8 mouse cellular contexts compared by ENCODE assay signal in the genomic region with DNA sequence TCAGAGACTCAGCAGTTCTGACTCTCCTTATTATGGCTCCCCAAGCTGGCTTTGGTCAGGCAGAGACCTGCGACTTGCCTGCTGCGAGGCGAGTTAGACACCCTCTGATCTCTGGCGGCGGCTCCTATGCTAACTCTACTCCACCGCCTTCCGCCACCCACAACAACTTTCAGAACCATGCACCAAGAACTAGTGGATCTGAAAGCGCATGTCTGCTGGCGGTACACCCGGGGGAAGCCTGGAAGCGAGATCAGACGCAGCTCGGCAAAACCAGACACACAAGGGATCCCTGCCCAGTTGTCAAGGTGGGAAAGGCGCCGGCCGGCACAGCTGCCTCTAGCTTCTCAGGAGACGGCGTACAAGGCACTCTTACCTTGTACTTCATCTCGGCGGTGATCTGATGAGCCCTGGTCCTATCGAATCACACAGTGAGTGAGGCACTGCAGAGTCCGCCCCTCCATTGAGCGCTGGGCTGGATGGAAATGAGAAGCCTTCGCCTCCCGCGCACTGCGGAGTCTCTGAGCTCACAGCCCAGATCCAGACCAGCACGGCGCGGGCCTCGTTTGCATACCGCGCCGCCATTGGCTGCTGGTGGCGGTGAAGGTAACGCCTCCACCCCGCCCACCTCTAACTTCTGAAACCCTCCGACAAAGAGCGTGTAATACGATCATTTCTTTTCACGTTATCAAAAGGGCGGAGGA.
DNase-seq lines count a peak whose midpoint lies in the region; ATAC-seq and TF ChIP-seq lines count a peak whose summit lies in the region.

No protein-coding gene starts in this region.

- peak overlapping the region; percentile 67 for H3K4me2 ChIP-seq in embryonic facial prominence, embryonic 12.5 days (replicated peaks)
- peak overlapping the region; percentile 80 for H3K4me2 ChIP-seq in limb, embryonic 11.5 days (ENCODE audit: low read depth, severe bottlenecking)
- peak overlapping the region; percentile 71 for H3K4me2 ChIP-seq in midbrain, embryonic 13.5 days (replicated peaks)

- H3K9ac ChIP-seq in embryonic facial prominence, embryonic 12.5 days = peak overlapping the region; percentile 60
- H3K9ac ChIP-seq in limb, embryonic 11.5 days (ENCODE audit: low read length) = peak overlapping the region; percentile 61
- H3K9ac ChIP-seq in midbrain, embryonic 13.5 days (replicated peaks) = peak overlapping the region; percentile 73

- under 1% methylated on average over 42 of the region's 42 CpGs for WGBS in embryonic facial prominence, embryonic 12.5 days
- under 1% methylated on average over 42 of the region's 42 CpGs for WGBS in limb, embryonic 11.5 days
- under 1% methylated on average over 42 of the region's 42 CpGs for WGBS in midbrain, embryonic 13.5 days
- whole genome bisulfite sequencing in small intestine, adult 2 months = under 1% methylated on average over 42 of the region's 42 CpGs

- peak; percentile 99 for TF ChIP-seq POLR2A in small intestine, adult 2 months (IDR thresholded peaks at IDR 0.05; ENCODE audit: low read depth, low read length)

- DNase-seq in 3T3-L1 (ENCODE audit: low read depth, low spot score) = peak; percentile 94
- DNase-seq in adrenal gland, postnatal 36 days = peak; percentile 96 to 98
- DNase-seq in heart, adult 18-20 months = peak; percentile 96 to 97
- DNase-seq in kidney, adult 18-20 months = peak; percentile 97
- peak; percentile 94 for DNase-seq in limb, embryonic 11.5 days (ENCODE audit: low spot score)

- H3K9me3 ChIP-seq in embryonic facial prominence, embryonic 12.5 days = no peaks in the 10 kb centered on the region
- no peaks in the 10 kb centered on the region for H3K9me3 ChIP-seq in limb, embryonic 11.5 days (ENCODE audit: control insufficient read depth, low read length)
- H3K9me3 ChIP-seq in midbrain, embryonic 13.5 days = no peaks in the 10 kb centered on the region

- no peaks in the 10 kb centered on the region for H3K36me3 ChIP-seq in embryonic facial prominence, embryonic 12.5 days
- no peaks in the 10 kb centered on the region for H3K36me3 ChIP-seq in limb, embryonic 11.5 days (ENCODE audit: control insufficient read depth, insufficient read depth, low read length)
- no peaks in the 10 kb centered on the region for H3K36me3 ChIP-seq in midbrain, embryonic 13.5 days
- H3K36me3 ChIP-seq in small intestine, adult 2 months (ENCODE audit: control insufficient read depth, insufficient read depth, low read length) = no peaks in the 10 kb centered on the region

- no peaks in the 10 kb centered on the region; the same call in 1 of the 2 replicates for H3K27me3 ChIP-seq in embryonic facial prominence, embryonic 12.5 days
- H3K27me3 ChIP-seq in limb, embryonic 11.5 days (ENCODE audit: control insufficient read depth, insufficient read depth, low read length) = no peaks in the 10 kb centered on the region
- no peaks in the 10 kb centered on the region; the same call in 1 of the 2 replicates for H3K27me3 ChIP-seq in midbrain, embryonic 13.5 days
- no peaks in the 10 kb centered on the region for H3K27me3 ChIP-seq in small intestine, adult 2 months (ENCODE audit: control insufficient read depth, insufficient read depth, low read length)

- peak; percentile 99 for ATAC-seq in embryonic facial prominence, embryonic 12.5 days (ENCODE audit: insufficient number of reproducible peaks, insufficient read depth, low FRiP score, low TSS enrichment)
- ATAC-seq in limb, embryonic 11.5 days (ENCODE audit: insufficient number of reproducible peaks, low FRiP score, low TSS enrichment, low read depth) = peak; percentile 97
- ATAC-seq in midbrain, embryonic 13.5 days = peak; percentile 100

- H3K4me1 ChIP-seq in embryonic facial prominence, embryonic 12.5 days = peaks cover 24% of the 10 kb centered on the region
- no peaks in the 10 kb centered on the region for H3K4me1 ChIP-seq in limb, embryonic 11.5 days (ENCODE audit: control insufficient read depth, insufficient read depth, low read length)
- peaks cover 66% of the 10 kb centered on the region for H3K4me1 ChIP-seq in midbrain, embryonic 13.5 days (replicated peaks)
- peaks cover 18% of the 10 kb centered on the region; the same call in 1 of the 2 replicates for H3K4me1 ChIP-seq in small intestine, adult 2 months (ENCODE audit: control insufficient read depth, insufficient read depth, insufficient read length, low read length)

- H3K27ac ChIP-seq in embryonic facial prominence, embryonic 12.5 days = peak overlapping the region; percentile 91
- H3K27ac ChIP-seq in limb, embryonic 11.5 days (replicated peaks; ENCODE audit: low read depth, low read length) = peak overlapping the region; percentile 24; the same call in 1 of the 2 replicates
- peak overlapping the region; percentile 92 for H3K27ac ChIP-seq in midbrain, embryonic 13.5 days
- peak overlapping the region; percentile 84 for H3K27ac ChIP-seq in small intestine, adult 2 months (ENCODE audit: insufficient read depth, low read depth, low read length)

- H3K4me3 ChIP-seq in embryonic facial prominence, embryonic 12.5 days = peak overlapping the region; percentile 60
- peak overlapping the region; percentile 42 for H3K4me3 ChIP-seq in limb, embryonic 11.5 days (ENCODE audit: low read depth, low read length)
- peak overlapping the region; percentile 66 for H3K4me3 ChIP-seq in midbrain, embryonic 13.5 days (replicated peaks)
- peak overlapping the region; percentile 67 for H3K4me3 ChIP-seq in small intestine, adult 2 months (ENCODE audit: low read depth, low read length)

- no peak for TF ChIP-seq CTCF in small intestine, adult 2 months (IDR thresholded peaks at IDR 0.05; ENCODE audit: extremely low read depth, insufficient read length, insufficient replicate concordance, low read depth, low read length)

Comparison
In these comparisons a context has a peak if more than half of its experiments do, and no peak if none do; other contexts are left out.
1. Peak in every context shown above with its lines: DNase-seq, ATAC-seq, H3K4me3 ChIP-seq and H3K27ac ChIP-seq.
2. H3K27ac ChIP-seq: peak in every context shown above with its lines; median percentile 92 in midbrain, embryonic 13.5 days; 91 in embryonic facial prominence, embryonic 12.5 days; 84 in small intestine, adult 2 months; 24 in limb, embryonic 11.5 days.